Mouse (Mus musculus) small intestine, adult 2 months (tissue): Measurements from ENCODE around the gene Supt7l.

Experiments used
- CTCF ChIP-seq: fragments of 200-500 bp; IDR thresholded peaks from 2 replicates; pipeline ENCODE4 v1.5.1; 2012; ENCODE audit warnings: low read depth, mild to moderate bottlenecking, control low read depth, inconsistent platforms, low read length, moderate library complexity, mixed read lengths; ENCODE audit not compliant: insufficient replicate concordance, insufficient read length; ENCODE audit errors: extremely low read depth
- POLR2A ChIP-seq: fragments of 200-500 bp; IDR thresholded peaks from 2 replicates; pipeline ENCODE4 v1.6.1; 2012; ENCODE audit warnings: low read depth, mild to moderate bottlenecking, control low read depth, inconsistent platforms, low read length, moderate library complexity

GRCm38 (mm10) chr5:31520556-31520955 is 7.1 kb downstream of the Supt7l start:
- no peak for TF ChIP-seq CTCF
- no peak for TF ChIP-seq POLR2A
